Mouse (Mus musculus) hindbrain, postnatal 0 days (tissue): Measurements from ENCODE around the gene Olfml2b. TPM values are rescaled to one million over a fixed set of nuclear protein-coding genes. Genes with fewer than 3 reads are reported as not detected.

Experiments used
- ATAC-seq: fragments of 200-750 bp; cut with Nextera tagmentation; 2 replicates; pipeline ENCODE4 v1.8.0; 2017; ENCODE audit warnings: mild to moderate bottlenecking, moderate TSS enrichment, moderate library complexity
- DNase-seq: peaks from one replicate; pipeline ENCODE4 v3.0.0-alpha.2; 2015; ENCODE audit warnings: low spot score
- H3K27ac ChIP-seq: fragments of 300-500 bp; sonication (generic); 2 replicates; pipeline ENCODE4 v1.5.1; 2014; ENCODE audit warnings: mild to moderate bottlenecking
- H3K27me3 ChIP-seq: fragments of 300-500 bp; sonication (generic); 2 replicates; pipeline ENCODE4 v1.6.1; 2014; ENCODE audit warnings: low read length, mixed read lengths; ENCODE audit not compliant: insufficient read depth
- H3K36me3 ChIP-seq: fragments of 300-500 bp; sonication (generic); 2 replicates; pipeline ENCODE4 v1.6.1; 2014; ENCODE audit warnings: low read length, mixed read lengths; ENCODE audit not compliant: insufficient read depth
- H3K4me1 ChIP-seq: fragments of 300-500 bp; sonication (generic); 2 replicates; pipeline ENCODE4 v1.6.1; 2014; ENCODE audit warnings: antibody characterized with exemption, low read length, mixed read lengths; ENCODE audit not compliant: insufficient read depth
- H3K4me2 ChIP-seq: fragments of 300-500 bp; sonication (generic); 2 replicates; pipeline ENCODE4 v1.6.1; 2014; ENCODE audit warnings: low read depth, mild to moderate bottlenecking, low read length, moderate library complexity, mixed read lengths
- H3K4me3 ChIP-seq: fragments of 300-500 bp; sonication (generic); 2 replicates; pipeline ENCODE4 v1.5.1; 2014; ENCODE audit warnings: low read length
- H3K9ac ChIP-seq: fragments of 300-500 bp; sonication (generic); replicated peaks from 2 replicates; pipeline ENCODE4 v1.6.1; 2014; ENCODE audit warnings: mild to moderate bottlenecking, low read length, moderate library complexity, mixed read lengths
- H3K9me3 ChIP-seq: fragments of 300-500 bp; sonication (generic); 2 replicates; pipeline ENCODE4 v1.6.1; 2016; ENCODE audit warnings: low read length, mixed read lengths
- CTCF ChIP-seq: IDR thresholded peaks from 2 replicates; pipeline ENCODE4 v1.5.1; 2016; ENCODE audit warnings: antibody characterized with exemption, control low read depth, low read depth
- WGBS: fragments of 180-500 bp; shearing (Covaris S2); extraction: QIAGEN DNeasy Blood & Tissue Kit; methylation state at CpG from one replicate; pipeline ENCODE4 v1.1.7; 2014; 5-methylcytosine and 5-hydroxymethylcytosine counted together
- polyA plus RNA-seq: library from polyadenylated mRNA; unstranded; fragments of >200 nt; fragmentation: Nextera tagmentation; extraction: Ambion mirVana; gene quantifications from 2 replicates; pipeline ENCODE4 v1.2.1, GENCODE M21; 2015
- total RNA-seq: library from RNA; depleted of rRNA; stranded (reverse); fragments of >200 nt; gene quantifications from 2 replicates; pipeline ENCODE4 v1.2.3, GENCODE M21; 2014

Olfml2b gene
- total and polyA plus RNA-seq, 2 experiments from 2014 or later = 3.9 to 7.1 TPM

GRCm38 (mm10) chr1:170656518-170657227 lies 12.3 kb downstream of the Olfml2b start:
- DNase-seq (no peak), ATAC-seq (no peak)
- no peaks in the 10 kb centered on the region for H3K9me3 ChIP-seq
- H3K36me3 ChIP-seq = no peaks in the 10 kb centered on the region
- no peak overlapping the region for H3K4me2 ChIP-seq
- no peaks in the 10 kb centered on the region for H3K27me3 ChIP-seq
- no peak overlapping the region for H3K27ac ChIP-seq
- peaks cover 3% of the 10 kb centered on the region; the same call in 1 of the 2 replicates for H3K4me1 ChIP-seq
- 64% methylated on average over 11 of the region's 11 CpGs for WGBS
- TF ChIP-seq CTCF = no peak
- H3K9ac ChIP-seq = no peak overlapping the region
- no peak overlapping the region for H3K4me3 ChIP-seq

GRCm38 (mm10) chr1:170657228-170657521 lies 12.8 kb downstream of the Olfml2b start:
- Histone ChIP-seq H3K9me3 (no peaks in the 10 kb centered on the region), H3K36me3 (no peaks in the 10 kb centered on the region), H3K9ac (no peak overlapping the region), H3K27ac (no peak overlapping the region), H3K4me2 (no peak overlapping the region), H3K27me3 (no peaks in the 10 kb centered on the region), H3K4me3 (no peak overlapping the region), H3K4me1 (peaks cover 3% of the 10 kb centered on the region; the same call in 1 of the 2 replicates)
- no peak for DNase-seq
- 44% methylated on average over 2 of the region's 2 CpGs for WGBS
- no peak for TF ChIP-seq CTCF
- ATAC-seq = no peak

- no peaks in the 10 kb centered on the region for H3K27me3 ChIP-seq
- H3K9me3 ChIP-seq = no peaks in the 10 kb centered on the region
- 53% methylated on average over 13 of the region's 13 CpGs for WGBS
- H3K9ac ChIP-seq = no peak overlapping the region
- H3K4me1 ChIP-seq = peaks cover 3% of the 10 kb centered on the region; the same call in 1 of the 2 replicates
- no peaks in the 10 kb centered on the region for H3K36me3 ChIP-seq
- ATAC-seq (no peak), DNase-seq (no peak)
- no peak overlapping the region for H3K4me2 ChIP-seq
- no peak for TF ChIP-seq CTCF
- H3K27ac ChIP-seq = no peak overlapping the region
- H3K4me3 ChIP-seq = no peak overlapping the region
Observed at GRCm38 (mm10) chr1:170657643-170658314, 13.4 kb downstream of the Olfml2b start.

DNA sequence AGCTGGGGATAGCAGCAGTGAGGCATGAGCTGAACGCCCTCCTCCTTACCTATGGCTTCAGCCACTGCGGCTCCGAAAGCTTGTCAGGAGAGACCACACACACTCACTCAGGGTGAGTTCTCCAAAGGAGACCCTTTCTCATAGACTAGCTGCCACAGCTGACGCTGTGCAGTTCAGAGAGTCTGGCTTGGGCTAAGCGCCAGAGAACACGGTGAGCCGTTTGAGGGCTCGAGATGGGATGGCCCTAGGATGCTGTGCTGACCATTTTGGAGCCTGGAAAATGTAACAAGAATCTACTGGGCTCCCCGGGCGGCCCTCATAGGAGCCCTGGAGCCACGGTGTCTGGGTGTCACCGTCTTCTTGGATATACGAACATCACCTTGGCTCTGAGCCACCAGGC lies 14.9 kb downstream of the Olfml2b start:
- no peak for TF ChIP-seq CTCF
- Histone ChIP-seq H3K9ac (no peak overlapping the region), H3K27me3 (no peaks in the 10 kb centered on the region), H3K36me3 (no peaks in the 10 kb centered on the region), H3K4me2 (no peak overlapping the region), H3K4me3 (no peak overlapping the region), H3K27ac (no peak overlapping the region), H3K9me3 (no peaks in the 10 kb centered on the region), H3K4me1 (peaks cover 3% of the 10 kb centered on the region; the same call in 1 of the 2 replicates)
- DNase-seq (peak; percentile 47), ATAC-seq (no peak)
- WGBS = 71% methylated on average over 13 of the region's 13 CpGs

DNA sequence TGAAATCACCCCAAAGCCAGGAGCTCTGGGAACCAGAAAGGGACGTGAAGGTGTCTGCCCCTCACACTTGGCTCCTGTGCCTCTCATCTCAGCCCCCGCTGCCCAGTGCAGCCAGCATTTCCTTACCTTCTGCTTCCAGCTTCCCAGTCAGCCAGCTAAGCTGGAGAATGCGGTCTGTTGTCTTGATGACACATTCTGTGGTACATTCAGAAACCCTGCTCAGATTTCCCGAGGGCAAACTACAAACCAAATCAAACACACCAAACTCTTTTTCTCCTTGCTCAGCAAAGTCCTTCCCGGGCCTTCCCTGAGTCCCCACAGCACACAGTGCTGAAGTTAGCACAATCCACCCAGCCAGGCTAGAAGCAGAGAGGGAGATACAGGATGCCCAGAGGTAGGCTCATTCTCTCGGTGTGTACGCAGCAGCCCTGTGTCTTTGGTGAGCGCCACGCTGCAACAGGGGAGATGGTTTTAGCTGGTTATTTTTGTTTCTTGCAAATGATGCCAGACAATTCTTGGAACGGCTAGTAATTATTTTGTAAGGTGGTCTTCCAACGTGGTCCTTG lies 20.4 kb downstream of the Olfml2b start:
- no peaks in the 10 kb centered on the region for H3K36me3 ChIP-seq
- ATAC-seq = peak; percentile 58; the same call in 1 of the 2 replicates
- no peak for TF ChIP-seq CTCF

DNA sequence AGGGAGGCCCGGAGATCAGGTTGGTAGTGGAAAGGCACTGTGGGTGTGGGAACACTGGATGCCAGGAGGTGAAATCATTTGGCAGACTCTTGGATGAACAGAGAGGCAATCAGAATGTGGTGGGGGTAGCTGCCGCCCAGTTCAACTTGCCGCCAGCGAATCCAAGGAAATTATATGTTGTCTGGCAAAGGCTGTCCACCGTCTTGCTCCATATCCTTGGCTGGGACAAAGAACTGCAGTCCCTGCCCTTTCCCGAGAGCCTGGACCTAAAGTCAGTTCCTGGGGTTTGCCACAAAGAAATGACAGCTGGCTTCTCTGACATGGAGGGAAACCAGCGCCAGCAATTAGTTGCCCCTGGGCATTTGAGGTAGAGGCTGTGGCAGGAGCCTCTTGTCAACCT lies 20.9 kb downstream of the Olfml2b start:
- Histone ChIP-seq H3K9me3 (no peaks in the 10 kb centered on the region), H3K4me1 (no peaks in the 10 kb centered on the region), H3K36me3 (no peaks in the 10 kb centered on the region), H3K4me3 (no peak overlapping the region), H3K27me3 (no peaks in the 10 kb centered on the region), H3K4me2 (no peak overlapping the region), H3K27ac (peak overlapping the region; percentile 8; the same call in 1 of the 2 replicates), H3K9ac (no peak overlapping the region)
- DNase-seq (peak; percentile 40), ATAC-seq (peak; percentile 50)
- TF ChIP-seq CTCF = no peak
- 50% methylated on average over 7 of the region's 7 CpGs for WGBS

More for the DNA sequence above, 20.4 kb downstream of the Olfml2b start:
- Histone ChIP-seq H3K27me3 (no peaks in the 10 kb centered on the region), H3K4me2 (no peak overlapping the region), H3K27ac (peak overlapping the region; percentile 8; the same call in 1 of the 2 replicates), H3K9me3 (no peaks in the 10 kb centered on the region), H3K4me1 (no peaks in the 10 kb centered on the region), H3K4me3 (no peak overlapping the region), H3K9ac (no peak overlapping the region)
- 69% methylated on average over 11 of the region's 11 CpGs for WGBS
- no peak for DNase-seq
